Comparison of ENCODE assay signal across 1 mouse cellular context in the genomic region with DNA sequence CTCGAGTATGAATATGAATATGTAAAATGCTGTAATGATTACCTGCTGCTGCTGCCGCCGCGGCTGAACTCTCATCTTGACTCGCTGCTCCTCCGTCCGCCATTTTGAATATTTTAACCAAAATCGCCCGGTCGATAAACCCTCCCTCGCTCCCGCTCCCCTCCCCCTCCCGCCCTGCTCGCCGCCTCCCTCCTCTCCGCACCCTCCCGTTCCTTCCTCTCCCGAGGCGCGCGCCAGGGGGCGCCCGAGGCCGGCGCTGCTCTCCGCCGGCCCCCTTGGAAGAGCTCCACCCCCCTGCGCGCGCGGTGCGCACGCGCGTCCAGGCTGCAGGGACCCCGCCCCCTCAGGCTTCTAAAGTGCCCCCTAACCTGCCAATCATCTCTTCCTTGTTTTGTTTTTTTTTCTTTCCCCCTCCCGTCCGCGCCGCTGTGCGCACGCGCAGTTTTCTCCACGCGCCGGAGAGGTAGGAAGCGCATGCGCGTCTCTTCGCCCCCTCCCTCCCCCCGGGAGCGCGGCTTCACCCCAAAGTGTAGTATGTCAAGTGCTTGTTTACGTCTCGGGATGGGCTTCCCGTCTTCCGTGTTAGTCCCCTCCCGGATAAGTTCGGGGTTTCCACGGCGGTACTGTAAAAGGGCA.
TF ChIP-seq lines count a peak whose summit lies in the region.

A gene (minus strand): TSS at position 159 of the 636 bp plus-strand sequence.

TF ChIP-seq in MEL, 35 proteins besides CTCF, POLR2A, EP300 and RAD21 (continued from another document):
- TF ChIP-seq HCFC1 (IDR thresholded peaks at IDR 0.05; ENCODE audit: low read depth, low read length) = peak; percentile 72
- TF ChIP-seq ETS1 (IDR thresholded peaks at IDR 0.05; ENCODE audit: low read depth, low read length) = peak; percentile 48
- no peak for TF ChIP-seq POLR2AphosphoS5 (IDR thresholded peaks at IDR 0.05; ENCODE audit: borderline replicate concordance, low read depth, low read length)
- TF ChIP-seq TCF12 (IDR thresholded peaks at IDR 0.05; ENCODE audit: low read depth, low read length) = peak; percentile 13; the same call in 1 of the 2 replicates
- TF ChIP-seq ZNF384 (IDR thresholded peaks at IDR 0.05; ENCODE audit: low read depth, low read length) = peak; percentile 96
- peak; percentile 58; the same call in 1 of the 2 replicates for TF ChIP-seq POLR2AphosphoS2 (IDR thresholded peaks at IDR 0.05; ENCODE audit: low read length)
- TF ChIP-seq SMC3 (IDR thresholded peaks at IDR 0.05; ENCODE audit: low read depth, low read length) = peak; percentile 73
- TF ChIP-seq MYC (IDR thresholded peaks at IDR 0.05; ENCODE audit: low read depth, low read length) = peak; percentile 49
- TF ChIP-seq ZC3H11A (IDR thresholded peaks at IDR 0.05; ENCODE audit: low read depth, low read length) = peak; percentile 54
- TF ChIP-seq BHLHE40 (IDR thresholded peaks at IDR 0.05; ENCODE audit: borderline replicate concordance, low read depth, low read length) = no peak
- peak; percentile 30; the same call in 1 of the 2 replicates for TF ChIP-seq KAT2A (conservative IDR thresholded peaks at IDR 0.05; ENCODE audit: low read depth, low read length)
- no peak for TF ChIP-seq TAL1 (IDR thresholded peaks at IDR 0.05; ENCODE audit: low read length)
- no peak for TF ChIP-seq ZMIZ1 (IDR thresholded peaks at IDR 0.05; ENCODE audit: low read depth, low read length)
- TF ChIP-seq NELFE (IDR thresholded peaks at IDR 0.05; ENCODE audit: low read depth, low read length) = peak; percentile 45
TF ChIP-seq in MEL: peak in this region for 17.
